Mouse (Mus musculus): Measurements from ENCODE around the gene Ttll11. TPM values are rescaled to one million over a fixed set of nuclear protein-coding genes. Genes with fewer than 3 reads are reported as not detected.

The Ttll11 gene
- polyA plus RNA-seq, 1 experiment from 2014 or later: 5.7 TPM

GRCm38 (mm10) chr2:35810027-35810426, 169.7 kb downstream of the Ttll11 start:
- no peak overlapping the region for H3K9ac ChIP-seq (replicated peaks)
- no peaks in the 10 kb centered on the region for H3K27me3 ChIP-seq (replicated peaks)
- H3K4me3 ChIP-seq (replicated peaks): no peak overlapping the region
- H3K36me3 ChIP-seq: no peaks in the 10 kb centered on the region
- ATAC-seq (ENCODE audit: low FRiP score): no peak
- no peaks in the 10 kb centered on the region for H3K9me3 ChIP-seq (replicated peaks)
- no peak overlapping the region for H3K4me2 ChIP-seq
- 85% methylated on average over 3 of the region's 3 CpGs for WGBS
- H3K27ac ChIP-seq (replicated peaks): no peak overlapping the region
- peaks cover 4% of the 10 kb centered on the region; the same call in 1 of the 2 replicates for H3K4me1 ChIP-seq

DNA sequence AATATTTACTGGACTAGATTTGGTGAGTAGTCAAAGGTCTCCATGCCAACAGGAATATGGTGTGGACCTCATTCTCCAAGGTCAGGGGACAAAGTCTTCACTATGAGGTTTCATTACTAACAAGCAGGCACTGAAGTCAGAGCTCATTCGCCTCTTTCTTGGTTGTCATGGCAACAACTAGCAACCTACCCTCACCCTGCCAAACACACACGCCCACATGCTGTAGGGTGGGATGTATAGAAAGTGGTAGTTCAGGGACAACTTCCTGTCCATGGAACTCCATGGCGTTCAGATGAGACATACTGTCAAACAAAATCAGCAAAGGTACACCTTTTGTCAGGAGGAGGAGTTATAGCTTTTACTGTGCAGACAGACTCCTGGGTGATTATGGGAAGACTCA, 170.6 kb downstream of the Ttll11 start:
- H3K9ac ChIP-seq (replicated peaks): no peak overlapping the region
- H3K4me2 ChIP-seq: no peak overlapping the region
- WGBS: 23% methylated on average over 3 of the region's 3 CpGs
- no peak overlapping the region for H3K27ac ChIP-seq (replicated peaks)
- H3K4me3 ChIP-seq (replicated peaks): no peak overlapping the region
- H3K9me3 ChIP-seq (replicated peaks): no peaks in the 10 kb centered on the region
- no peaks in the 10 kb centered on the region for H3K36me3 ChIP-seq
- no peak for ATAC-seq (ENCODE audit: low FRiP score)
- H3K27me3 ChIP-seq (replicated peaks): no peaks in the 10 kb centered on the region
- H3K4me1 ChIP-seq: peaks cover 4% of the 10 kb centered on the region; the same call in 1 of the 2 replicates

DNA sequence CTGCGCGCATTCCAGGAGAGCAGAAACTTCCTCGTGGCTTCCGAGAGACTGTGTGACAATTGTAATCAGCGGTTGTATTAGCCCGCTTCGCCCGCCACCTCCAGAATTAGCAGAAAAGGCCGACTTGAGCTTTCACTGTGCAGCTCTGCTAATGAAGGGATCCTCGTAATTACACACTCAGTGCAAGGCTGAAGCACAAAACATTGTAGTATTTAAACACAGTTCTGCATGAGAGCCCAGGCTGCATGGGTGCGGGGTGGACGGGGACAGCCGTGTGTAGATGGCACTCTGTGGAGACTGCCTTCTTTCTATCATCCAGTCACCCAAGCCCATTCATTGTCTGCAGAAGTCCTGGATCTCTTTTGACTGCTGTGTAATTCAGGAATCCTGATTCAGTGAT, 173.8 kb downstream of the Ttll11 start:
- Histone ChIP-seq H3K4me3 (replicated peaks) (no peak overlapping the region), H3K9ac (replicated peaks) (no peak overlapping the region), H3K4me1 (0 out of 2 replicates have a peak, but pooled peaks cover 4% of the 10 kb centered on the region), H3K27ac (replicated peaks) (0 out of 2 replicates have a peak overlapping the region, but pooled peaks have one; percentile 10), H3K9me3 (replicated peaks) (no peaks in the 10 kb centered on the region), H3K36me3 (no peaks in the 10 kb centered on the region), H3K27me3 (replicated peaks) (no peaks in the 10 kb centered on the region), H3K4me2 (no peak overlapping the region)
- WGBS: 68% methylated on average over 13 of the region's 13 CpGs
- ATAC-seq (ENCODE audit: low FRiP score): 0 out of 2 replicates have a peak, but pooled peaks have one; percentile 39

- no peak overlapping the region for H3K27ac ChIP-seq (replicated peaks)
- WGBS: 79% methylated on average over 11 of the region's 11 CpGs
- no peak for ATAC-seq (ENCODE audit: low FRiP score)
These were observed 176.6 kb downstream of the Ttll11 start for GRCm38 (mm10) chr2:35803095-35803494.

DNA sequence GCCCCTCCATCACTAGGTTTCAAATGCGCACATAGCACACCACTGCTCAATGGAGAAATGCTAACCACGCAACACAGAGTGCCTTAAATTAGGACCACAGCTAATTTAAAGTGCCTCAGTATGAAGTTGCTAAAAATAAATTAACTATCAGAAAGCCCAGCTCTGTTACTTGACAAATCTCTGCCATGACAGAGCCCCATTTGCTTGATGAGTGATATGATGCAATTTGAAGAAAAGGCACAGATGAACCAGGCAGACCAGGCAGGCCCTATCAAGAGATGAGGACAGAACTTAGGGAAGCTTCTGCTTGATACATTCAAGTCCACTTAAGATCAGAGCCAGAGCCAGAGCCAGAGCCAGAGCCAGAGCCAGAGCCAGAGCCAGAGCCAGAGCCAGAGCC, 178.0 kb downstream of the Ttll11 start:
- Histone ChIP-seq H3K4me3 (replicated peaks) (no peak overlapping the region), H3K4me1 (peaks cover 4% of the 10 kb centered on the region), H3K36me3 (no peaks in the 10 kb centered on the region), H3K9me3 (replicated peaks) (no peaks in the 10 kb centered on the region), H3K9ac (replicated peaks) (no peak overlapping the region), H3K4me2 (no peak overlapping the region), H3K27ac (replicated peaks) (no peak overlapping the region), H3K27me3 (replicated peaks) (no peaks in the 10 kb centered on the region)
- WGBS: 91% methylated on average over 2 of the region's 2 CpGs
- no peak for ATAC-seq (ENCODE audit: low FRiP score)

More at GRCm38 (mm10) chr2:35803095-35803494, 176.6 kb downstream of the Ttll11 start:
- H3K4me3 ChIP-seq (replicated peaks): no peak overlapping the region
- H3K4me1 ChIP-seq: peaks cover 4% of the 10 kb centered on the region
- H3K9me3 ChIP-seq (replicated peaks): no peaks in the 10 kb centered on the region
- no peaks in the 10 kb centered on the region for H3K36me3 ChIP-seq
- H3K9ac ChIP-seq (replicated peaks): no peak overlapping the region
- no peak overlapping the region for H3K4me2 ChIP-seq
- no peaks in the 10 kb centered on the region for H3K27me3 ChIP-seq (replicated peaks)

DNA sequence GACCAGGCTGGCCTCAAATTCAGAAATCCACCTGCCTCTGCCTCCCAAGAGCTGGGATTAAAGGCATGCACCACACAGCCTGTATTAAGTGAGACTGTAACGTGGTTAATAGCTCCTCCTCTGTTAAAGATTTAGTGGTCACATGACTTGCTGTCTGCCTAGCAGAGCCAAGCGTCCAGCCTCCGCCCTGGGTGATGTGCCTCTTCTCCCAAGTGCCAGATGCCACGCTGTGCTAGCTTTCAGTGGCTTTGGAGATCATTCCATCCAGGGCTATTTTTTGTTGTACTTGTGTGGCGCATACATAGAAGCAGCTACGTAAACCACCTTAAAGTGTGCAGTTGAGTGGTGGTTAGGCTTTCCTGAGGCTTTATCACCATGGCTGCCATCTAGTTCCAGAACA, 180.6 kb downstream of the Ttll11 start:
- ATAC-seq (ENCODE audit: low FRiP score): no peak
- Histone ChIP-seq H3K9me3 (replicated peaks) (no peaks in the 10 kb centered on the region), H3K36me3 (no peaks in the 10 kb centered on the region), H3K9ac (replicated peaks) (no peak overlapping the region), H3K27ac (replicated peaks) (no peak overlapping the region), H3K27me3 (replicated peaks) (no peaks in the 10 kb centered on the region), H3K4me1 (peaks cover 4% of the 10 kb centered on the region), H3K4me2 (no peak overlapping the region), H3K4me3 (replicated peaks) (no peak overlapping the region)
- 72% methylated on average over 6 of the region's 6 CpGs for WGBS

- no peaks in the 10 kb centered on the region for H3K27me3 ChIP-seq (replicated peaks)
- H3K4me3 ChIP-seq (replicated peaks): no peak overlapping the region
- H3K4me2 ChIP-seq: no peak overlapping the region
- peaks cover 4% of the 10 kb centered on the region for H3K4me1 ChIP-seq
- 69% methylated on average over 8 of the region's 8 CpGs for WGBS
- no peaks in the 10 kb centered on the region for H3K9me3 ChIP-seq (replicated peaks)
- H3K27ac ChIP-seq (replicated peaks): no peak overlapping the region
- H3K36me3 ChIP-seq: no peaks in the 10 kb centered on the region
- no peak overlapping the region for H3K9ac ChIP-seq (replicated peaks)
- ATAC-seq (ENCODE audit: low FRiP score): no peak
These were observed 181.7 kb downstream of the Ttll11 start for GRCm38 (mm10) chr2:35797998-35798397.

DNA sequence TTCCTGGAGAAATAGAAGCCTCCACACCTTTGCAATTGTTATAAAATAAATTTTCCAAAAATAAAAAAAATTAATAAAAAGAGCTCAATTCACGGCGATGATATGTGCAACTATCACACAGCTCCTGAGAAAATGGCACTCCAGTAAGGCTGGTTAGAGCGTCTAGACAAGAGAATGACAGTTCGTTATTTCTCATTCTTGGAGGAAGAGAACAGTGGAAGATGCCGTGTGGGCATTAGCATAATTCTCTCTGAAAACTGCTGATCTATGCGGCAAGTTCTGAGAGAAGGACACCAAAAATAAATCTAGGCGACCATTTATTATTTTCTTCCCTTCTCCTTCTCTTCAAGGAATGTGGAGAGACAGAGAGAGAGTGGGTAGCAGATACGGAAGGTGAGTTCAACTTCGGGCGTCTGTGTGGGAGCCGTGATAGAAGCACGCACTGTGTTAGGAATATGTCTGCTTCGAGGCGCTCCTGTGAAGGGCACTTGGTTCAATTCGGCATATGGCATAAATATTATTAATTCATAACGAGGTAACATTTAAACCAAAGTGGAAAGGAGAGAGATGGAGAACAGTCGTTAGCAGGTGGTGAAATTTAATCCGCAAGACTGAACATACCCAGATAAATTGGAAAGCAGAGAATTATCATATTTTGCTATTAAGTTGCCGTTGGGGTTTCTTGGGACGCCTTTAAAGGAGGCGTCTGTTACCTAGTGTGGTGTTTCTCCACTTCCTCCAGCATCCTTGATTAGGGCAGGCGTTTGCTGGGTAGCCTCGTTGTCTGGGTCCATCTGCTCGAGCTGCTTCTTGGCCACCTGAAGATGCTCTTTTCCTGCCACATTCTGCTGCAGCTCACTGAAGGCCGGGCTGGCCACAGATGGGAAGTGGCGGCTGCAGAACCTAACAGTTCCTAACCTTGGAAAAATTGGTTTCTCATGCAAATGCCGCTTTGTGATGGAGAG, 190.1 kb downstream of the Ttll11 start:
- Histone ChIP-seq H3K36me3 (no peaks in the 10 kb centered on the region), H3K4me2 (no peak overlapping the region), H3K9me3 (replicated peaks) (no peaks in the 10 kb centered on the region), H3K27me3 (replicated peaks) (no peaks in the 10 kb centered on the region), H3K4me1 (peaks cover 9% of the 10 kb centered on the region), H3K4me3 (replicated peaks) (no peak overlapping the region), H3K27ac (replicated peaks) (no peak overlapping the region), H3K9ac (replicated peaks) (no peak overlapping the region)
- 82% methylated on average over 27 of the region's 27 CpGs for WGBS
- ATAC-seq (ENCODE audit: low FRiP score): no peak

DNA sequence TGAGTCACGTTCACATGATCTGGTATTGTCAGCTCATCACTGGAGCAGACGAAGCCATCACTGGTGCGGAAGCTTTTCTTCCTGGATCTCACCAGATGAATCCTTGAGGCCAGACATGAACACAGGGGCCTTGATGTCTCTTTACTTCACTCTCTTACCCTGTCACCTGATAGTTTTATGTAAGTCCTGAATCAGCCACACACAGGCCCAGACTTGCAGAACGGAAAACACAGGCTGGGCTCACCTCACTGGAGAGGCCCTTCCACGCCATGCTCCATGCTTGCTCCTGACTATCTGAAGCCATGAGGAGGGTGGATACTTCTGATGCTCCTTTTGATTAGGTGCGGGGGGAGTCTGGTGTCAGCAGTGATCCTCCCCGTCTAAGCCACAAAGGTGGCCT, 193.8 kb downstream of the Ttll11 start:
- Histone ChIP-seq H3K27me3 (replicated peaks) (no peaks in the 10 kb centered on the region), H3K4me3 (replicated peaks) (no peak overlapping the region), H3K4me1 (peaks cover 9% of the 10 kb centered on the region), H3K9ac (replicated peaks) (no peak overlapping the region), H3K36me3 (no peaks in the 10 kb centered on the region), H3K9me3 (replicated peaks) (no peaks in the 10 kb centered on the region), H3K27ac (replicated peaks) (no peak overlapping the region), H3K4me2 (no peak overlapping the region)
- 92% methylated on average over 7 of the region's 7 CpGs for WGBS
- ATAC-seq (ENCODE audit: low FRiP score): no peak

GRCm38 (mm10) chr2:35783368-35783767, 196.3 kb downstream of the Ttll11 start:
- Histone ChIP-seq H3K27ac (replicated peaks) (no peak overlapping the region), H3K9me3 (replicated peaks) (no peaks in the 10 kb centered on the region), H3K36me3 (no peaks in the 10 kb centered on the region), H3K27me3 (replicated peaks) (no peaks in the 10 kb centered on the region), H3K4me2 (no peak overlapping the region), H3K4me1 (peaks cover 3% of the 10 kb centered on the region; the same call in 1 of the 2 replicates), H3K4me3 (replicated peaks) (no peak overlapping the region), H3K9ac (replicated peaks) (no peak overlapping the region)
- WGBS: 60% methylated on average over 10 of the region's 10 CpGs
- ATAC-seq (ENCODE audit: low FRiP score): no peak

- ATAC-seq (ENCODE audit: low FRiP score): no peak
- no peak overlapping the region for H3K4me2 ChIP-seq
- no peaks in the 10 kb centered on the region for H3K9me3 ChIP-seq (replicated peaks)
- H3K36me3 ChIP-seq: no peaks in the 10 kb centered on the region
- H3K4me1 ChIP-seq: no peaks in the 10 kb centered on the region; the same call in 1 of the 2 replicates
- no peak overlapping the region for H3K9ac ChIP-seq (replicated peaks)
- WGBS: 90% methylated on average over 5 of the region's 5 CpGs
- no peak overlapping the region for H3K27ac ChIP-seq (replicated peaks)
- no peaks in the 10 kb centered on the region for H3K27me3 ChIP-seq (replicated peaks)
- H3K4me3 ChIP-seq (replicated peaks): no peak overlapping the region
These were observed 200.4 kb downstream of the Ttll11 start for GRCm38 (mm10) chr2:35779266-35779665.

DNA sequence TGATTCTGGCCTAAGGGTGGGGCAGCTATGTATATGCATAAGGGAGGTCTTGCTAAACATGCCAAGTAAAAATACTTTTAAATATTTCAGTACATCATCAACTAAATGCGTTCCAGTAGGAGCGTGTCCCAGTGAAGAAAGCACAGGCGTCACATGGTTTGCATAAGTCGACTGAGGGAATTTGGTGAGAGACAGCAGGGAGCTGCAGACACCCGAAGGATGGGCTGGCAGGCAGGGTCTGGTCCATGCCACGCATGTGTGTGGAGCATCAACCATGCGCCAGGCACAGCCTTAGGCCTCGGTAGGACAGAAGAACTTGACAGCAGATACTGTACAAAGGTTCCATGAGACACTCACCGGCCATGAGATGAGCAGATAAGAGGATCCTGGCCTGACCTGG, 202.8 kb downstream of the Ttll11 start:
- Histone ChIP-seq H3K9ac (replicated peaks) (no peak overlapping the region), H3K4me3 (replicated peaks) (no peak overlapping the region), H3K4me1 (no peaks in the 10 kb centered on the region; the same call in 1 of the 2 replicates), H3K36me3 (no peaks in the 10 kb centered on the region), H3K4me2 (no peak overlapping the region), H3K9me3 (replicated peaks) (no peaks in the 10 kb centered on the region), H3K27me3 (replicated peaks) (no peaks in the 10 kb centered on the region), H3K27ac (replicated peaks) (no peak overlapping the region)
- 88% methylated on average over 9 of the region's 9 CpGs for WGBS
- no peak for ATAC-seq (ENCODE audit: low FRiP score)
